Mouse (Mus musculus) brown adipose tissue, adult 24 weeks (tissue): Measurements from ENCODE around the gene Rgs2. TPM values are rescaled to one million over a fixed set of nuclear protein-coding genes. Genes with fewer than 3 reads are reported as not detected.

Experiments
- H3K27ac ChIP-seq: fragments of 200-500 bp; replicated peaks from 2 replicates; pipeline ENCODE4 v1.5.1; 2012; ENCODE audit warnings: low read depth, mild to moderate bottlenecking, low read length
- H3K4me1 ChIP-seq: fragments of 200-500 bp; 2 replicates; pipeline ENCODE4 v1.6.1; 2012; ENCODE audit warnings: low read length, mixed read lengths; ENCODE audit not compliant: control insufficient read depth, insufficient read depth, insufficient read length
- H3K4me3 ChIP-seq: fragments of 200-500 bp; 2 replicates; pipeline ENCODE4 v1.5.1; 2012; ENCODE audit warnings: low read depth, mild to moderate bottlenecking, low read length, moderate library complexity; ENCODE audit not compliant: insufficient read depth
- polyA plus RNA-seq: library from polyadenylated mRNA; stranded (reverse); fragments of >200 nt; gene quantifications from 2 replicates; pipeline ENCODE4 v1.2.4, GENCODE M21; 2012; ENCODE audit not compliant: missing spikeins, insufficient read depth, insufficient read length

The Rgs2 gene
- polyA plus RNA-seq, 1 experiment = 212 TPM

DNA sequence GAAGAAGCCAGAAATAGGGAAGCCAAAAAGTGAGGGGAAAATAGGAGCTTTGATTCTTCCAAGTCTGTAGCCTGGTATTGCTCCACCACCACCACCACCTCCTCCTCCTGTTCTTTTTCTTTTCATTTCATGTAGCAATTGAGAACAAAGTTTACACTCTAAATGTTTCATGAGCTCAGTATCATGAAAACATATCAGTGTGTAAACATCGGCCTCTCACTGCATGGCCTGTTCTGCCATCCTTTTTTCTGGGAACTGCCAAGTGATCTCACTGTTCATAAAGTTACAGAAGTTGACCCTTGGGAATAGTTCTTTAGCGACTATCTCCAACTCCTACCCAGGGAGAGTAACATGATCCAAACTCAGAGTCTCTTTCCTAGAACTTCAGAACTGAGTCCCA, 51.1 kb downstream of the Rgs2 start:
- Histone ChIP-seq H3K4me3 (no peak overlapping the region), H3K4me1 (no peaks in the 10 kb centered on the region), H3K27ac (0 out of 2 replicates have a peak overlapping the region, but pooled peaks have one; percentile 18)

Other genes starting within 250 kb of the Rgs2 start
- gene Trove2, start 227.1 kb downstream of the Rgs2 start, polyA plus RNA-seq = 4.9 and 5.0 TPM in 2 replicates
- 35.5 and 35.8 TPM in 2 replicates for gene Uchl5, start 226.9 kb downstream of the Rgs2 start, polyA plus RNA-seq
- gene Rgs13, start 173.2 kb upstream of the Rgs2 start, polyA plus RNA-seq = not detected in 2 replicates
- gene Rgs1, start 245.1 kb upstream of the Rgs2 start, polyA plus RNA-seq = 0.24 and 1.1 TPM in 2 replicates